Mouse (Mus musculus): ENCODE measurements at regions not wholly inside any gene's neighbourhood (a gene's known extent, or its start where the extent isn't known, plus 50 kb on each side); places are given as distances from the start of the nearest gene placed in this dataset.

DNA sequence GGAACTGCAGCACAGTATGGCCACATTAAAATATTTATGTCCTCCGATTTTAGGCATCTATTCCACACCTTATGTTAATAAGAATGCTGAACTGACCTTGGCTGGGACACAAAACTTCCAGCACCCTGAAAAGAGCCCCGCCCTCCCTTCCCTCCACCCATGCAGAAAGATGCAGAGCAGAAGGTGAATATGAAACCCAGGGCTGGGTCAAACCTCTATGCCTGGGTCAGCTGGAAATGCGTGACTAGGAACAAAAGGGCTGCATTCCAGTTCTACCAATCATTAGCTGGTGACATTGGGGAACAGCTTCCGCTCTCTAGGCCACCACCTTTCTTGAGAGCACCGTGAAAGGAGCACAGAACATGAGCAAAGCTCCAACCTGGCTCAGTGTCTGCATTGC, 114.9 kb upstream of the Slc24a5 start:
- DNase-seq, result no peak

- DNase-seq, result no peak
These were observed 112.1 kb upstream of the Slc24a5 start for GRCm38 (mm10) chr2:124955843-124956242.

DNA sequence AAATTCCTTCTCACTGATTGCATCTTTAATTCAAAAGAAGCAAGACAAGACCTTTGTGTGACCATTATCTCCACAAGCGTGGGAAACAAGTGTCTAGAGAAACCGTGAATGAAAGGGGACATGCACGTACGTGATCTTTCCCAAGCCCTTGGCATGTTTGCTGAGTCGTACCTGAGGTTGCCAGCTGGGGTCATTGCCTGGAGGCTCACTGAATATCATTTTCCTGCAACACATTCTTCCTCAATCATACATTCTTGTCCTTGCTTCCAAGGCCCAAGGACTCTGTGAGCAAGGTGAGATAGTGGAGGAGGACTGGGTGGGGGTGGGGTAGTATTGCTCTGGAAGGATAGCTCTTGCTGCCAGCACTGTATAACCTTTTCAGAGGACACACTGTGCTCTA, 108.5 kb upstream of the Slc24a5 start:
- no peak for DNase-seq

- no peak for DNase-seq
These were observed 95.8 kb upstream of the Slc24a5 start for GRCm38 (mm10) chr2:124971826-124972749.

GRCm38 (mm10) chr2:124975106-124975505, 92.8 kb upstream of the Slc24a5 start:
- DNase-seq, result no peak

DNA sequence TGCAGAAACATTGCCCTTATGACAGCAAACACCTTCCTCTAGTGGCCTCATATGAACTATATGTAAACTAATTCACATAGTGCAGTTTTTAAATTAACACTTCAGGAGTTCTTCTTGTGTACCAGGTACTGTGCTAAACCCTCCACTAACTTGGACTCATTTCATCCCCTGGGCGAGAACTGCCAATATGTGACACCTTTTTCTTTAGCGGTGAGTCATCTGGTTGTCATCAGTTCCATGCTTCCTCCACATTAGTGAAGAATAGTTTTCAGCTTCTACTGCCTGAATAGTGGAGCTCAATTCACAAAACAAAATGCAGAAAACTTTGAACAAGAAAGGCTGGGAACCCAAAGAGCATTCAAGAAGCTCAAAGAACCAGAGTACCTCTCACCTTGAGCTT, 76.9 kb upstream of the Slc24a5 start:
- DNase-seq, result no peak

DNA sequence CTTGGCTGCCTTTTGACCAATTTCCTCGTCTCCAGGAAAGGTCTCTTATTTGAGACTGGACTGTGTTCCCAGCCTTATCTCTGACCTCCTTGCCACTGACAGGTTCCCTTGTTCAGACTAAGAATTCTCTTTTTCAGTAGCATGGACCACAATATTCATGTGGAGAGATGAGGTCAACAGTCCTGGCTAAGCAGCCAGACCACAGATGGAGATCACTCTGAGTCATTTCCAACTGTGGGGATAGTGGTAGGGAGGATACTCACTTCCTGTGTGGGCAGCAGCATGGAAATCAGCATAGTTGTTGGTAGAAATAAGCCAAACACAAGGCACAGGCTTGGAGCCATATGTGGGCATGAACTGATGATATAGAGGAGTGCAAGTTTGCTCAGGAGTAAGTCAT, 52.9 kb upstream of the Slc24a5 start:
- no peak for DNase-seq

DNA sequence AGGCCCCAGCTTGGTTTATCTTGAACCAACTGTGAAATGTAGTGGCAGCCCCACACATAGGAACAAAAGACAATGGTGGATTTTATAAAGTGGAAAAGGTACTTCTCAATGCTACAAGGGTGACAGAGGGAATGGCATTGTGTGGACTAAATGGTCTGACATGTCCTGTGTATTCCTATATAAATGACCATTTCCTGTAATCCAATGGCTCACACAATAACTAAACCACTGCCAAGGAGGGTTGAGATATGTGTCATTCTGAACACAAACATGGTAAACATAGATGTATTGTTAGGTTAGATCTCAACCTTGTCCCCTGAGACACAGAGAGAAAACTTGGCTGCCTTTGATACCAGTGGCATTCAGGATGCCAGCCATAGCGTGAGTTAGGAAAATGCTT, 51.0 kb upstream of the Slc24a5 start:
- DNase-seq, result no peak

Data from lung, postnatal 4 days (tissue).